Mouse (Mus musculus) liver, embryonic 16.5 days (tissue): ENCODE data around the gene Rxylt1. TPM values are rescaled to one million over a fixed set of nuclear protein-coding genes. Genes with fewer than 3 reads are reported as not detected.

Source experiments
- ATAC-seq: fragments of 200-750 bp; cut with Nextera tagmentation; 2 replicates; pipeline ENCODE4 v1.8.0; 2017; ENCODE audit warnings: low read depth, mild to moderate bottlenecking, moderate number of reproducible peaks, moderate library complexity
- H3K27ac ChIP-seq: fragments of 300-500 bp; sonication (generic); 2 replicates; pipeline ENCODE4 v1.5.1; 2014; ENCODE audit warnings: mild to moderate bottlenecking, low read length
- H3K27me3 ChIP-seq: fragments of 300-500 bp; sonication (generic); 2 replicates; pipeline ENCODE4 v1.6.1; 2014; ENCODE audit warnings: low read depth, low read length, mixed read lengths; ENCODE audit not compliant: control insufficient read depth, insufficient read depth
- H3K36me3 ChIP-seq: fragments of 300-500 bp; sonication (generic); 2 replicates; pipeline ENCODE4 v1.6.1; 2014; ENCODE audit warnings: mild to moderate bottlenecking; ENCODE audit not compliant: control insufficient read depth, insufficient read depth
- H3K4me1 ChIP-seq: fragments of 300-500 bp; sonication (generic); 2 replicates; pipeline ENCODE4 v1.6.1; 2014; ENCODE audit warnings: low read depth, low read length, mixed read lengths; ENCODE audit not compliant: control insufficient read depth
- H3K4me2 ChIP-seq: fragments of 300-500 bp; sonication (generic); 2 replicates; pipeline ENCODE4 v1.6.1; 2014; ENCODE audit warnings: low read depth, low read length, mixed read lengths
- H3K4me3 ChIP-seq: fragments of 300-500 bp; sonication (generic); 2 replicates; pipeline ENCODE4 v1.5.1; 2014; ENCODE audit warnings: low read depth, mild to moderate bottlenecking, low read length
- H3K9ac ChIP-seq: fragments of 300-500 bp; sonication (generic); 2 replicates; pipeline ENCODE4 v1.6.1; 2014; ENCODE audit warnings: low read depth, low read length
- H3K9me3 ChIP-seq: fragments of 300-500 bp; sonication (generic); replicated peaks from 2 replicates; pipeline ENCODE4 v1.6.1; 2016; ENCODE audit warnings: low read length; ENCODE audit not compliant: control insufficient read depth
- WGBS: fragments of 180-500 bp; shearing (Covaris S2); extraction: QIAGEN DNeasy Blood & Tissue Kit; methylation state at CpG from one replicate; pipeline ENCODE4 v1.1.7; 2014; ENCODE audit not compliant: insufficient replicate concordance; 5-methylcytosine and 5-hydroxymethylcytosine counted together
- polyA plus RNA-seq: library from polyadenylated mRNA; unstranded; fragments of >200 nt; fragmentation: Nextera tagmentation; extraction: Ambion mirVana; gene quantifications from 2 replicates; pipeline ENCODE4 v1.2.1, GENCODE M21; 2015

Rxylt1 gene
- polyA plus RNA-seq, 1 experiment from 2014 or later: 11.4 TPM

DNA sequence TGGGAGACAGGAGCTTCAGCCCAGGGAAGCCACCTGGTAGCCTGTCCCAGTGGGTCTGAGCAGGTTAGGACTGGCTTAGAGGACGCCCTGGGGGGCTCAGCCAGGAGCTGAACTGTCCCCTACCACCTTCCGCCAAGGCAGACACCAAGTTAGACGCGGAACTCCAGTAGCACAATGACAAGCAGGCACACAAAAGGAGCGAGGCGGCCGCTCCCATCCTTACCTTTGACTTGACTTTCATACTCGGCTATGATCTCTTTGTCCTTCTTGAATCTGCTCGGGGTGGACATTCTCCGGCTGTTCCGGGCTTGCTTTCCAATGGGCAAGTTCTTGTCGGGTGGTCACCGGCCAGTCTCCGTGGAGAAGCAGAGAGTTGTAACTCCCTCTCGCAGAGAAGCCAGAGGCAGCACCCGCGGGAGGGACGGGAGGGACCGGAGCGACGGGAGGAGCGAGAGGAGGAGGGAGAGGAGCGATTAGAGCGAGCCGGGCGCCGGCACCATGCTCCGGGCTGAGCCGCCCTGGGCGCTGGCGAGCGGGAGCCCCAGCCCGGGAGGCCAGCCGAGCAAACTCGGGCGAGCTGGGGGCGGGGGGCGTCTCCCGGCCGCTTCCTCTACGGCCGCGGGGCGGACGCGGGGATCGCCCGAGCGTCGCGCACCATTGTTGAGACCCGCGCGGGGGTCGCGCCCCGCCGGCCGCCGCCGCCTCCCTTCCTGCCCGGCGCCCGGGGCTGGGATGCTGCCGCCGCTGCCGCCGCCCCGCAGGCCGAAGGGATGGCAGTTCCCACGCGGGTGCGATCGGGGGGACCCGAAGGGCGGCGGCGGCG, 50.1 kb downstream of the Rxylt1 start, which contains the start of gene Srgap1:
Gene Srgap1 (minus strand): TSS at position 412 of the 823 bp plus-strand sequence.
- Histone ChIP-seq H3K9me3 (no peaks in the 10 kb centered on the region), H3K36me3 (no peaks in the 10 kb centered on the region), H3K27me3 (peaks cover 24% of the 10 kb centered on the region), H3K4me1 (no peaks in the 10 kb centered on the region; the same call in 1 of the 2 replicates), H3K27ac (no peak within 1 kb of the TSS), H3K4me3 (peak within 1 kb of the TSS; percentile 62), H3K9ac (peak within 1 kb of the TSS; percentile 40), H3K4me2 (peak within 1 kb of the TSS; percentile 61)
- under 1% methylated on average over 68 of the region's 79 CpGs for WGBS
- ATAC-seq: peak; percentile 70

- WGBS: 2% methylated on average over 13 of the region's 13 CpGs
- Histone ChIP-seq H3K4me1 (no peaks in the 10 kb centered on the region; the same call in 1 of the 2 replicates), H3K9ac (peak overlapping the region; percentile 40), H3K36me3 (no peaks in the 10 kb centered on the region), H3K27ac (no peak overlapping the region), H3K9me3 (no peaks in the 10 kb centered on the region), H3K27me3 (peaks cover 24% of the 10 kb centered on the region), H3K4me2 (peak overlapping the region; percentile 61), H3K4me3 (peak overlapping the region; percentile 62)
- no peak for ATAC-seq
Observed at GRCm38 (mm10) chr10:122046511-122046903, 50.7 kb downstream of the Rxylt1 start.

- Histone ChIP-seq H3K9ac (peak overlapping the region; percentile 16; the same call in 1 of the 2 replicates), H3K27me3 (peaks cover 24% of the 10 kb centered on the region)
Observed at GRCm38 (mm10) chr10:122045946-122046345, 51.2 kb downstream of the Rxylt1 start.

GRCm38 (mm10) chr10:122044926-122045325, 52.2 kb downstream of the Rxylt1 start:
- Histone ChIP-seq H3K4me1 (no peaks in the 10 kb centered on the region; the same call in 1 of the 2 replicates), H3K4me2 (no peak overlapping the region), H3K36me3 (no peaks in the 10 kb centered on the region), H3K9me3 (no peaks in the 10 kb centered on the region), H3K27ac (no peak overlapping the region), H3K9ac (no peak overlapping the region), H3K4me3 (no peak overlapping the region), H3K27me3 (peaks cover 24% of the 10 kb centered on the region)
- no peak for ATAC-seq
- 49% methylated on average over 4 of the region's 4 CpGs for WGBS

More at GRCm38 (mm10) chr10:122045946-122046345, 51.2 kb downstream of the Rxylt1 start:
- no peaks in the 10 kb centered on the region for H3K9me3 ChIP-seq
- no peak overlapping the region for H3K27ac ChIP-seq
- H3K4me1 ChIP-seq: no peaks in the 10 kb centered on the region; the same call in 1 of the 2 replicates
- ATAC-seq: no peak
- WGBS: 37% methylated on average over 9 of the region's 9 CpGs
- peak overlapping the region; percentile 62 for H3K4me3 ChIP-seq
- peak overlapping the region; percentile 61 for H3K4me2 ChIP-seq
- no peaks in the 10 kb centered on the region for H3K36me3 ChIP-seq

DNA sequence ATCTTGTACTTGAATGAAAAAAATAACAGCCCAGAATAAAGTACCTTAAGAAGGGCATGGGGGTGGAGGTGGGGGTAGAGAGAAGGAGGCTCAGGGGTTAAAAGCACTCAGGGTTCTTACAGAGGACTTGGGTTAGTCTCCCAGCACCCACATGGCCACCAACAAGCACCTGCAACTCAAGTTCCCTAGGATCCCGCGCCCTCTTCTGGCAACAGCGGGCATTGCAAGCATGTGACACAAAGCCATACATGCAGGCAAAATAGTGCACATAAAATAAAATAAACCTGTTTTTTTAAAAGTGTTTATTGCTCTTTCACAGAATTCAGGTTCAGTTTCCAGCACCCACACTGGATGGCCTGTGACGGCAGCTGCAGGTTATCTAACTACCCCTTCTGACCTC, 56.8 kb downstream of the Rxylt1 start:
- no peaks in the 10 kb centered on the region for H3K36me3 ChIP-seq
- no peaks in the 10 kb centered on the region for H3K9me3 ChIP-seq
- ATAC-seq: no peak
- H3K27ac ChIP-seq: no peak overlapping the region
- WGBS: 44% methylated on average over 4 of the region's 4 CpGs
- no peaks in the 10 kb centered on the region for H3K27me3 ChIP-seq
- no peak overlapping the region for H3K4me2 ChIP-seq
- H3K9ac ChIP-seq: no peak overlapping the region
- H3K4me3 ChIP-seq: no peak overlapping the region
- H3K4me1 ChIP-seq: no peaks in the 10 kb centered on the region; the same call in 1 of the 2 replicates

DNA sequence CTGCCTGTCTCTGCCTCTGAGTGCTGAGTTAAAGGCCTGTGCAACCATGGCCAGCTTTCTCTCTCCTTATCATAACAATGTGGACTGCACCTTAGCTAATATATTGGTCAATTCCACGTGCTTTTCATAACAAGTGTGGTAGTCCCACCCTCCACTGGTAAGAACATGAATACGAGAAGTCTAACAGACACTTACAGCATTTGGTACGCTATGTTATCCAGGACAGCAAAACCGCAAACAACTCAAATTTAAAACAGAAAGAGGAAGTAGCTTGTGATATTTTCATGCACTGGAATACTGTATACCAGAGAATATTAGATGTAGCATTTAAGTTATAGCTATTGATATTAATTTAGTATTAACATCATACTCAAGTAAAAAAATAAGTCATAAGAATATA, 57.6 kb downstream of the Rxylt1 start:
- Histone ChIP-seq H3K4me3 (no peak overlapping the region), H3K27ac (no peak overlapping the region), H3K9me3 (no peaks in the 10 kb centered on the region), H3K9ac (no peak overlapping the region), H3K4me2 (no peak overlapping the region), H3K4me1 (no peaks in the 10 kb centered on the region; the same call in 1 of the 2 replicates), H3K36me3 (no peaks in the 10 kb centered on the region), H3K27me3 (no peaks in the 10 kb centered on the region)
- no peak for ATAC-seq
- 50% methylated on average over 4 of the region's 4 CpGs for WGBS

DNA sequence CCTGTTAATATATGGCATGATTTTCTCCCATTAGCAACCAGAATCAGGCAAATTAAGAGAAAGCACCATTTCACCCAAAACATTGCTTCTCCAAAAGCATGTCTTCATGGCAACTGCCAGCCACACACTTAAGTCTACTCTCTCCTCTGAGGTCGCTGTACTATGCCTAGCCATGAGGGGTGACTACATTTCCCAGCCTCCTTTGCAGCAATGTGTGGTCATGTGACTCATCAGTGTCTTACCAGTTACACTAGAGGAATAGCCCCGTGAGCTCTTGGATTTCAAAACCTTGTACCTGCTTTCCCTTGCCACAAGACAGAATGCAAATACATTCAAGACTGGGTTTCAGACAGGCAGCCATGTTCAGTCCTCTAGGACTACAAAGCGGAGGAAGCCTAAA, 58.6 kb downstream of the Rxylt1 start:
- Histone ChIP-seq H3K9me3 (no peaks in the 10 kb centered on the region), H3K36me3 (no peaks in the 10 kb centered on the region), H3K9ac (no peak overlapping the region), H3K4me3 (no peak overlapping the region), H3K4me2 (0 out of 2 replicates have a peak overlapping the region, but pooled peaks have one; percentile 7), H3K27ac (no peak overlapping the region), H3K4me1 (no peaks in the 10 kb centered on the region; the same call in 1 of the 2 replicates), H3K27me3 (no peaks in the 10 kb centered on the region)
- ATAC-seq: peak; percentile 67
- 37% methylated on average over 3 of the region's 3 CpGs for WGBS

DNA sequence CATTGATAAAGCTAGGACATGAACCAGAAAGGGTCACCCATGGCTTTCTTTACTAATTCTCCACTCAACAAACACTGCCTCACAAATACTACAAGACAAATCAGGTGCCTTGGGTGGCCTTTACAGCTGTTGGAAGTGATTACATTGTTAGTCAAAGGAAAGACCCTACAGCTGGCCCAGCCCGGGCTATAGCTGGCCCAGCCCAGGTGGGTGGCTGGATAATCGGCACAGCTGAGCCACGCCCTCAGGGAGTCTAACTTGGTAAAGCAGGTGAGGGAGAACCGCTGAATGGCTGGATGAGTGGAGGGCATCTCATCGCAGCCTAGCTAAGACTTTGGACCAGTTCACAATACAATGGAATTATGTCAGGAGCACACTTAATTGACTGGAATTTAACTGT, 63.9 kb downstream of the Rxylt1 start:
- no peak for ATAC-seq

GRCm38 (mm10) chr10:122030420-122030819, 66.8 kb downstream of the Rxylt1 start:
- no peaks in the 10 kb centered on the region for H3K9me3 ChIP-seq
- H3K4me3 ChIP-seq: no peak overlapping the region
- whole genome bisulfite sequencing: 55% methylated on average over 5 of the region's 5 CpGs
- H3K36me3 ChIP-seq: no peaks in the 10 kb centered on the region
- H3K4me2 ChIP-seq: no peak overlapping the region
- no peak for ATAC-seq
- no peak overlapping the region for H3K9ac ChIP-seq
- no peaks in the 10 kb centered on the region; the same call in 1 of the 2 replicates for H3K4me1 ChIP-seq
- H3K27me3 ChIP-seq: no peaks in the 10 kb centered on the region
- no peak overlapping the region for H3K27ac ChIP-seq

More for the DNA sequence above, 63.9 kb downstream of the Rxylt1 start:
- no peak overlapping the region for H3K9ac ChIP-seq
- H3K27ac ChIP-seq: no peak overlapping the region
- WGBS: 63% methylated on average over 5 of the region's 5 CpGs
- H3K9me3 ChIP-seq: no peaks in the 10 kb centered on the region
- no peaks in the 10 kb centered on the region for H3K36me3 ChIP-seq
- H3K4me2 ChIP-seq: no peak overlapping the region
- no peaks in the 10 kb centered on the region; the same call in 1 of the 2 replicates for H3K4me1 ChIP-seq
- no peak overlapping the region for H3K4me3 ChIP-seq
- no peaks in the 10 kb centered on the region for H3K27me3 ChIP-seq
